Mouse (Mus musculus): ENCODE results near the gene Pop7.

- TF ChIP-seq CTCF (IDR thresholded peaks at IDR 0.05; ENCODE audit: control insufficient read depth, insufficient read depth, insufficient replicate concordance, low read depth, low read length) (no peak), POLR2A (IDR thresholded peaks at IDR 0.05; ENCODE audit: control insufficient read depth, low read depth, low read length) (no peak)
Observed at GRCm38 (mm10) chr5:137541768-137542540, 39.6 kb upstream of the Pop7 start.
